Mouse (Mus musculus): ENCODE data around the gene Anxa6.

GRCm38 (mm10) chr11:55022508-55022907 is 10.7 kb downstream of the Anxa6 start:
- TF ChIP-seq CTCF (IDR thresholded peaks at IDR 0.05; ENCODE audit: extremely low read depth, insufficient read depth, low read length), result no peak
- no peak for TF ChIP-seq POLR2A (IDR thresholded peaks at IDR 0.05; ENCODE audit: extremely low read depth, insufficient read depth, low read length)
